Mouse (Mus musculus) liver, embryonic 14.5 days (tissue): Measurements from ENCODE around the gene Agap1. TPM values are rescaled to one million over a fixed set of nuclear protein-coding genes. Genes with fewer than 3 reads are reported as not detected.

Experiments used
- ATAC-seq: fragments of 200-750 bp; cut with Nextera tagmentation; 2 replicates; pipeline ENCODE4 v1.8.0; 2017; ENCODE audit warnings: moderate number of reproducible peaks, mild to moderate bottlenecking, moderate library complexity; ENCODE audit not compliant: insufficient read depth
- DNase-seq, 3 experiments: peaks; one replicate each; pipeline ENCODE4 v3.0.0-alpha.2; 2012 to 2013; ENCODE audit warnings: low read depth in 3 of 3, low spot score in 3 of 3
- H3K27ac ChIP-seq: fragments of 300-500 bp; sonication (generic); 2 replicates; pipeline ENCODE4 v1.5.1; 2014; ENCODE audit warnings: moderate library complexity, mild to moderate bottlenecking, control low read depth, inconsistent platforms
- H3K27me3 ChIP-seq: fragments of 300-500 bp; sonication (generic); 2 replicates; pipeline ENCODE4 v1.6.1; 2014; ENCODE audit warnings: mild to moderate bottlenecking, low read length, moderate library complexity; ENCODE audit not compliant: control insufficient read depth, insufficient read depth
- H3K36me3 ChIP-seq: fragments of 300-500 bp; sonication (generic); replicated peaks from 2 replicates; pipeline ENCODE4 v1.6.1; 2014; ENCODE audit warnings: low read depth; ENCODE audit not compliant: control insufficient read depth, insufficient read depth
- H3K4me1 ChIP-seq, 2 experiments: fragments of 200-500 bp in 1 of 2; fragments of 300-500 bp in 1 of 2; sonication (generic) in 1 of 2; replicated peaks; 2 replicates each; pipeline ENCODE4 v1.6.1; 2012 to 2014; ENCODE audit warnings: antibody characterized with exemption in 1 of 2, inconsistent platforms in 1 of 2, low read length in 1 of 2; ENCODE audit not compliant: control insufficient read depth in 2 of 2, insufficient read depth in 2 of 2
- H3K4me2 ChIP-seq: fragments of 300-500 bp; sonication (generic); 2 replicates; pipeline ENCODE4 v1.6.1; 2014; ENCODE audit warnings: low read depth, mild to moderate bottlenecking, control low read depth, moderate library complexity
- H3K4me3 ChIP-seq, 2 experiments: fragments of 200-500 bp in 1 of 2; fragments of 300-500 bp in 1 of 2; sonication (generic) in 1 of 2; 2 replicates each; pipeline ENCODE4 v1.5.1; 2012 to 2014; ENCODE audit warnings: low read depth in 2 of 2, low read length in 2 of 2, mild to moderate bottlenecking in 2 of 2, control low read depth in 1 of 2, inconsistent platforms in 1 of 2, moderate library complexity in 1 of 2; ENCODE audit not compliant: insufficient read depth in 1 of 2
- H3K9ac ChIP-seq: fragments of 300-500 bp; sonication (generic); replicated peaks from 2 replicates; pipeline ENCODE4 v1.6.1; 2014; ENCODE audit warnings: mild to moderate bottlenecking, control low read depth, moderate library complexity
- H3K9me3 ChIP-seq: fragments of 300-500 bp; sonication (generic); 2 replicates; pipeline ENCODE4 v1.6.1; 2016; ENCODE audit warnings: low read length, mixed read lengths; ENCODE audit not compliant: control insufficient read depth
- CTCF ChIP-seq: IDR thresholded peaks from 2 replicates; pipeline ENCODE4 v1.5.1; 2016; ENCODE audit warnings: antibody characterized with exemption, low read depth, control low read depth
- EP300 ChIP-seq: IDR thresholded peaks from 2 replicates; pipeline ENCODE4 v1.6.1; 2016; ENCODE audit warnings: antibody characterized with exemption, low read depth
- WGBS: fragments of 180-500 bp; shearing (Covaris S2); extraction: QIAGEN DNeasy Blood & Tissue Kit; methylation state at CpG from one replicate; pipeline ENCODE4 v1.1.7; 2014; ENCODE audit not compliant: insufficient replicate concordance; 5-methylcytosine and 5-hydroxymethylcytosine counted together
- polyA plus RNA-seq, 2 experiments: library from polyadenylated mRNA; depleted of rRNA in 1 of 2; stranded (reverse) in 1 of 2; unstranded in 1 of 2; fragments of >200 nt; fragmentation: Nextera tagmentation in 1 of 2; extraction: Ambion mirVana in 1 of 2; gene quantifications; 2 replicates each; pipeline versions ENCODE4 v1.2.1 to v1.2.3; 2012 to 2014

Agap1 gene
- polyA plus RNA-seq, 2 experiments, result 1.1 TPM

GRCm38 (mm10) chr1:89728481-89728880 is 273.9 kb downstream of the Agap1 start:
- Histone ChIP-seq H3K9me3 (no peaks in the 10 kb centered on the region), H3K36me3 (no peaks in the 10 kb centered on the region), H3K4me3 (no peak overlapping the region), H3K4me2 (no peak overlapping the region), H3K27ac (no peak overlapping the region), H3K4me1 (0 out of 4 replicates have a peak, but pooled peaks cover 0 to 2% of the 10 kb centered on the region in 2 experiments), H3K9ac (no peak overlapping the region), H3K27me3 (no peaks in the 10 kb centered on the region)
- TF ChIP-seq CTCF (no peak), EP300 (no peak)
- DNase-seq (no peak), ATAC-seq (no peak)
- WGBS, result 83% methylated on average over 6 of the region's 6 CpGs

GRCm38 (mm10) chr1:89730589-89731195 is 276.1 kb downstream of the Agap1 start:
- Histone ChIP-seq H3K36me3 (no peaks in the 10 kb centered on the region), H3K27ac (no peak overlapping the region), H3K4me1 (no peaks in the 10 kb centered on the region), H3K27me3 (no peaks in the 10 kb centered on the region), H3K9me3 (no peaks in the 10 kb centered on the region), H3K4me3 (no peak overlapping the region), H3K4me2 (no peak overlapping the region), H3K9ac (no peak overlapping the region)
- ATAC-seq (no peak), DNase-seq (no peak)
- 42% methylated on average over 13 of the region's 13 CpGs for WGBS
- TF ChIP-seq CTCF, result peak; percentile 71
- TF ChIP-seq EP300, result no peak

- H3K9me3 ChIP-seq, result no peaks in the 10 kb centered on the region
- H3K27ac ChIP-seq, result no peak overlapping the region
- ATAC-seq (no peak), DNase-seq (no peak)
- H3K27me3 ChIP-seq, result no peaks in the 10 kb centered on the region
- H3K4me1 ChIP-seq, result no peaks in the 10 kb centered on the region
- no peaks in the 10 kb centered on the region for H3K36me3 ChIP-seq
- H3K4me2 ChIP-seq, result no peak overlapping the region
- H3K9ac ChIP-seq, result no peak overlapping the region
- 69% methylated on average over 9 of the region's 9 CpGs for WGBS
- no peak overlapping the region for H3K4me3 ChIP-seq
- TF ChIP-seq EP300, result no peak
- no peak for TF ChIP-seq CTCF
Measured at GRCm38 (mm10) chr1:89734368-89734767, 279.8 kb downstream of the Agap1 start.

DNA sequence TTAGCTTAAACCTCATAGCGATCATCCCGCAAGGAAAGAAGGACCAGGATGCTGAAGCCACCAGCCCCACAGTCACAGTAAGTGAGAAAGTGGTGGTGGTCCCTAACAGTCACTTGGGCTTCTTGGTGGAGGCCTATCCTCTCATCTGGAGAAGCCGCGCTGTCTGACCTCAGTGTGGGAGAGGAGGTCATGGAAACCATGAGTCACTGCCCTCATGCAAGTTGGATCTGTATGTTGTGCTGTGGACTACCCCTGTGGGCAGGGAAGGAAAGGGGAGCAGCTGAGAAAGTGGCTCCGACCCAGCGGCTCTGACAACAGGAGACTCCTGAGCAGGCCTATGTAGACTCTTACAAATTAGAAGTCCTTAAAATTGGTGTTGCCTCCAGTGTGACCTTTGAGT is 280.5 kb downstream of the Agap1 start:
- H3K27ac ChIP-seq, result no peak overlapping the region
- no peak for DNase-seq
- no peaks in the 10 kb centered on the region for H3K36me3 ChIP-seq
- H3K4me3 ChIP-seq, result no peak overlapping the region
- ATAC-seq, result no peak
- H3K4me2 ChIP-seq, result no peak overlapping the region
- H3K4me1 ChIP-seq, result no peaks in the 10 kb centered on the region
- H3K9ac ChIP-seq, result no peak overlapping the region
- no peaks in the 10 kb centered on the region for H3K9me3 ChIP-seq
- TF ChIP-seq CTCF (no peak), EP300 (no peak)
- H3K27me3 ChIP-seq, result no peaks in the 10 kb centered on the region
- WGBS, result 73% methylated on average over 6 of the region's 6 CpGs

DNA sequence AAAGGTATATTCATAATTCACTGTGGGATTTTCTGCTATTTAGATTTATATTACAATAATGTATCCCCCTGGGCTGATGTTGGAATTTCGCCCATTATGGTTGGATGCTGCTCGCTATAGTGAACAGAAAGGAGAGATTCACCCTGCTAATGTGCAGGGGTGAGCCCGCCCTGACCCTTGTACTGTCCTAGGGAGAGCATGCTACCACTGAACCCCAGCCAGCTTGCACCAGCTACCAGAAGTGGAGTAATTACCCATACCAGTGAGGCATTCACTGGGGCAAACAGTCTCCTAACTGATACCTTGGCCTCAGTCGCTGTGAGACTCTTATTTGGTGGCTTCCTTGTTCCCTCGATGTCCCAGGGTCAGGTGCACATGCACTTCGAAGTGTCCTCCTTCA is 281.4 kb downstream of the Agap1 start:
- DNase-seq (no peak), ATAC-seq (no peak)
- 76% methylated on average over 6 of the region's 6 CpGs for WGBS
- no peaks in the 10 kb centered on the region for H3K4me1 ChIP-seq
- no peak overlapping the region for H3K9ac ChIP-seq
- no peaks in the 10 kb centered on the region for H3K27me3 ChIP-seq
- no peaks in the 10 kb centered on the region for H3K36me3 ChIP-seq
- H3K27ac ChIP-seq, result no peak overlapping the region
- TF ChIP-seq EP300 (no peak), CTCF (no peak)
- no peak overlapping the region for H3K4me2 ChIP-seq
- H3K4me3 ChIP-seq, result no peak overlapping the region
- H3K9me3 ChIP-seq, result no peaks in the 10 kb centered on the region
